Mouse (Mus musculus): Measurements from ENCODE around the gene Cdc20b. TPM values are rescaled to one million over a fixed set of nuclear protein-coding genes. Genes with fewer than 3 reads are reported as not detected.
A peak's percentile ranks its signal among the peaks of the same experiment; 100 is the strongest.

Gene Cdc20b
- total RNA-seq (2012; rRNA removed): 0.16 and 0.49 TPM in 2 replicates

GRCm38 (mm10) chr13:113034950-113035421, at the start of gene Cdc20b:
TSS of gene Cdc20b (plus strand) at chr13:113035111.
- H3K4me1 ChIP-seq (ENCODE audit: control insufficient read depth in 2 of 2, insufficient read depth in 2 of 2, low read length in 2 of 2, poor library complexity in 1 of 2): peaks cover 0 to 8% of the 10 kb centered on the region in 2 experiments; a peak in 2 of 4 replicates
- TF ChIP-seq ZC3H11A (IDR thresholded peaks at IDR 0.05; ENCODE audit: borderline replicate concordance, low read depth, low read length): no peak
- TF ChIP-seq MAFK (IDR thresholded peaks at IDR 0.05; ENCODE audit: insufficient read depth, low read depth, low read length): no peak
- TF ChIP-seq ZNF384 (IDR thresholded peaks at IDR 0.05; ENCODE audit: low read depth, low read length): no peak
- TF ChIP-seq HCFC1 (IDR thresholded peaks at IDR 0.05; ENCODE audit: borderline replicate concordance, insufficient read depth, low read length): peak; percentile 15; the same call in 1 of the 2 replicates
- no peak for TF ChIP-seq CHD2 (IDR thresholded peaks at IDR 0.05; ENCODE audit: low read depth, low read length)
- in situ Hi-C loops (cut with MboI; ENCODE audit: low sequenced_read_pairs in 2 of 2, unreplicated experiment in 2 of 2): no loop called here
- DNase-seq (ENCODE audit: low read depth, low spot score): no peak
- H3K9me3 ChIP-seq (ENCODE audit: control insufficient read depth, insufficient read depth, low read depth, low read length): no peaks in the 10 kb centered on the region
- no peak within 1 kb of the TSS for H3K27ac ChIP-seq (ENCODE audit: insufficient read depth, low read depth, low read length, poor library complexity, severe bottlenecking)
- peak within 1 kb of the TSS; percentile 60 to 63 for H3K4me3 ChIP-seq (ENCODE audit: insufficient read depth in 1 of 2, low read depth in 1 of 2, low read length in 2 of 2, poor library complexity in 1 of 2, severe bottlenecking in 1 of 2)
- H3K9ac ChIP-seq (ENCODE audit: insufficient read depth, low read depth, low read length, poor library complexity, severe bottlenecking): peak within 1 kb of the TSS; percentile 41; the same call in 1 of the 2 replicates
- no peaks in the 10 kb centered on the region for H3K36me3 ChIP-seq (ENCODE audit: control insufficient read depth, insufficient read depth, low read length, poor library complexity, severe bottlenecking)

- DNase-seq (ENCODE audit: low read depth, low spot score): no peak
These were observed 49.1 kb upstream of the Cdc20b start for GRCm38 (mm10) chr13:112985605-112986450.

GRCm38 (mm10) chr13:112986451-112986950, 48.4 kb upstream of the Cdc20b start:
- peak overlapping the region; percentile 74 to 76; a peak in 3 of 4 replicates for H3K4me3 ChIP-seq (ENCODE audit: insufficient read depth in 1 of 2, low read depth in 1 of 2, low read length in 2 of 2, poor library complexity in 1 of 2, severe bottlenecking in 1 of 2)
- peaks cover 3% of the 10 kb centered on the region; the same call in 1 of the 2 replicates for H3K36me3 ChIP-seq (ENCODE audit: control insufficient read depth, insufficient read depth, low read length, poor library complexity, severe bottlenecking)
- TF ChIP-seq CHD2 (IDR thresholded peaks at IDR 0.05; ENCODE audit: low read depth, low read length): no peak
- no peak for TF ChIP-seq ZNF384 (IDR thresholded peaks at IDR 0.05; ENCODE audit: low read depth, low read length)
- no peak for TF ChIP-seq HCFC1 (IDR thresholded peaks at IDR 0.05; ENCODE audit: borderline replicate concordance, insufficient read depth, low read length)
- TF ChIP-seq MAFK (IDR thresholded peaks at IDR 0.05; ENCODE audit: insufficient read depth, low read depth, low read length): no peak
- TF ChIP-seq ZC3H11A (IDR thresholded peaks at IDR 0.05; ENCODE audit: borderline replicate concordance, low read depth, low read length): no peak
- 0 out of 2 replicates have a peak overlapping the region, but pooled peaks have one; percentile 26 for H3K27ac ChIP-seq (ENCODE audit: insufficient read depth, low read depth, low read length, poor library complexity, severe bottlenecking)
- DNase-seq (ENCODE audit: low read depth, low spot score): no peak
- 0 out of 2 replicates have a peak overlapping the region, but pooled peaks have one; percentile 4 for H3K9ac ChIP-seq (ENCODE audit: insufficient read depth, low read depth, low read length, poor library complexity, severe bottlenecking)
- in situ Hi-C loops (cut with MboI; ENCODE audit: low sequenced_read_pairs in 2 of 2, unreplicated experiment in 2 of 2): no loop called here
- H3K9me3 ChIP-seq (ENCODE audit: control insufficient read depth, insufficient read depth, low read depth, low read length): no peaks in the 10 kb centered on the region
- H3K4me1 ChIP-seq (ENCODE audit: control insufficient read depth in 2 of 2, insufficient read depth in 2 of 2, low read length in 2 of 2, poor library complexity in 1 of 2): peaks cover 3 to 5% of the 10 kb centered on the region in 2 experiments; a peak in 3 of 4 replicates

More at GRCm38 (mm10) chr13:112985605-112986450, 49.1 kb upstream of the Cdc20b start:
- Histone ChIP-seq H3K4me3 (ENCODE audit: insufficient read depth in 1 of 2, low read depth in 1 of 2, low read length in 2 of 2, poor library complexity in 1 of 2, severe bottlenecking in 1 of 2) (0 out of 4 replicates have a peak overlapping the region, but pooled peaks of 1 of the 2 experiments have one; percentile 14), H3K36me3 (ENCODE audit: control insufficient read depth, insufficient read depth, low read length, poor library complexity, severe bottlenecking) (peaks cover 3% of the 10 kb centered on the region; the same call in 1 of the 2 replicates), H3K9me3 (ENCODE audit: control insufficient read depth, insufficient read depth, low read depth, low read length) (no peaks in the 10 kb centered on the region), H3K9ac (ENCODE audit: insufficient read depth, low read depth, low read length, poor library complexity, severe bottlenecking) (0 out of 2 replicates have a peak overlapping the region, but pooled peaks have one; percentile 4), H3K27ac (ENCODE audit: insufficient read depth, low read depth, low read length, poor library complexity, severe bottlenecking) (0 out of 2 replicates have a peak overlapping the region, but pooled peaks have one; percentile 26), H3K4me1 (ENCODE audit: control insufficient read depth in 2 of 2, insufficient read depth in 2 of 2, low read length in 2 of 2, poor library complexity in 1 of 2) (peaks cover 3 to 5% of the 10 kb centered on the region in 2 experiments; a peak in 3 of 4 replicates)
- TF ChIP-seq ZNF384 (IDR thresholded peaks at IDR 0.05; ENCODE audit: low read depth, low read length): no peak
- no peak for TF ChIP-seq CHD2 (IDR thresholded peaks at IDR 0.05; ENCODE audit: low read depth, low read length)
- peak; percentile 43; the same call in 1 of the 2 replicates for TF ChIP-seq MAFK (IDR thresholded peaks at IDR 0.05; ENCODE audit: insufficient read depth, low read depth, low read length)
- no peak for TF ChIP-seq HCFC1 (IDR thresholded peaks at IDR 0.05; ENCODE audit: borderline replicate concordance, insufficient read depth, low read length)
- TF ChIP-seq ZC3H11A (IDR thresholded peaks at IDR 0.05; ENCODE audit: borderline replicate concordance, low read depth, low read length): no peak
- in situ Hi-C loops (cut with MboI; ENCODE audit: low sequenced_read_pairs in 2 of 2, unreplicated experiment in 2 of 2): no loop called here

GRCm38 (mm10) chr13:112987532-112987943, 47.4 kb upstream of the Cdc20b start, which contains the start of gene Ccno:
TSS of gene Ccno (plus strand) at chr13:112987802.
- Histone ChIP-seq H3K9ac (ENCODE audit: insufficient read depth, low read depth, low read length, poor library complexity, severe bottlenecking) (peak within 1 kb of the TSS; percentile 70), H3K4me3 (ENCODE audit: insufficient read depth in 1 of 2, low read depth in 1 of 2, low read length in 2 of 2, poor library complexity in 1 of 2, severe bottlenecking in 1 of 2) (peak within 1 kb of the TSS; percentile 74 to 76), H3K27ac (ENCODE audit: insufficient read depth, low read depth, low read length, poor library complexity, severe bottlenecking) (no peak within 1 kb of the TSS), H3K9me3 (ENCODE audit: control insufficient read depth, insufficient read depth, low read depth, low read length) (no peaks in the 10 kb centered on the region), H3K36me3 (ENCODE audit: control insufficient read depth, insufficient read depth, low read length, poor library complexity, severe bottlenecking) (peaks cover 3% of the 10 kb centered on the region; the same call in 1 of the 2 replicates), H3K4me1 (ENCODE audit: control insufficient read depth in 2 of 2, insufficient read depth in 2 of 2, low read length in 2 of 2, poor library complexity in 1 of 2) (peaks cover 3 to 5% of the 10 kb centered on the region in 2 experiments; a peak in 3 of 4 replicates)
- peak; percentile 82 for DNase-seq (ENCODE audit: low read depth, low spot score)
- in situ Hi-C loops (cut with MboI; ENCODE audit: low sequenced_read_pairs in 2 of 2, unreplicated experiment in 2 of 2): no loop called here
- TF ChIP-seq HCFC1 (IDR thresholded peaks at IDR 0.05; ENCODE audit: borderline replicate concordance, insufficient read depth, low read length): peak; percentile 13; the same call in 1 of the 2 replicates
- no peak for TF ChIP-seq ZNF384 (IDR thresholded peaks at IDR 0.05; ENCODE audit: low read depth, low read length)
- TF ChIP-seq MAFK (IDR thresholded peaks at IDR 0.05; ENCODE audit: insufficient read depth, low read depth, low read length): no peak
- TF ChIP-seq ZC3H11A (IDR thresholded peaks at IDR 0.05; ENCODE audit: borderline replicate concordance, low read depth, low read length): no peak
- TF ChIP-seq CHD2 (IDR thresholded peaks at IDR 0.05; ENCODE audit: low read depth, low read length): no peak
